Mouse (Mus musculus) right cerebral cortex, adult 18-20 months (tissue): ENCODE measurements around the gene Spire2.
"Not testable (repeated sequence)": the region's sequence is repeated elsewhere in the genome, so short reads cannot be mapped to it uniquely, and the experiment has no call there.

ENCODE experiments used
- DNase-seq: peaks from one replicate; pipeline ENCODE4 v3.0.0; 2022; ENCODE audit warnings: mixed read lengths

Spire2 gene

GRCm38 (mm10) chr8:123384883-123385540 lies 52.5 kb downstream of the Spire2 start:
- DNase-seq, result no peak

GRCm38 (mm10) chr8:123387041-123387440 lies 54.5 kb downstream of the Spire2 start:
- DNase-seq, result no peak

- DNase-seq, result no peak
Measured at GRCm38 (mm10) chr8:123387801-123388200, 55.3 kb downstream of the Spire2 start.

- no peak for DNase-seq
Measured at GRCm38 (mm10) chr8:123389026-123389425, 56.5 kb downstream of the Spire2 start.

GRCm38 (mm10) chr8:123398308-123398707 lies 65.8 kb downstream of the Spire2 start:
- DNase-seq, result no peak

- no peak for DNase-seq
Measured at GRCm38 (mm10) chr8:123401936-123402335, 69.4 kb downstream of the Spire2 start.

GRCm38 (mm10) chr8:123402730-123403326 lies 70.3 kb downstream of the Spire2 start:
- DNase-seq, result no peak

- DNase-seq, result no peak
Measured at GRCm38 (mm10) chr8:123404521-123404920, 72.0 kb downstream of the Spire2 start.

GRCm38 (mm10) chr8:123406786-123407185 lies 74.3 kb downstream of the Spire2 start, which contains the start of gene Mc1r:
Gene Mc1r, plus strand, starts transcription at chr8:123407107.
- peak; percentile 70 for DNase-seq

- DNase-seq, result no peak
Measured at GRCm38 (mm10) chr8:123407612-123408011, 75.1 kb downstream of the Spire2 start.

- DNase-seq, result no peak
Measured at GRCm38 (mm10) chr8:123408586-123409544, 76.4 kb downstream of the Spire2 start.

GRCm38 (mm10) chr8:123410049-123410587 lies 77.6 kb downstream of the Spire2 start:
- no peak for DNase-seq

- no peak for DNase-seq
Measured at GRCm38 (mm10) chr8:123410788-123411187, 78.3 kb downstream of the Spire2 start.

GRCm38 (mm10) chr8:123411246-123411645 lies 78.7 kb downstream of the Spire2 start, which contains the start of gene Tubb3:
Gene Tubb3, plus strand, starts transcription at chr8:123411424.
- peak; percentile 94 for DNase-seq

- peak; percentile 49 for DNase-seq
Measured at GRCm38 (mm10) chr8:123411781-123412327, 79.3 kb downstream of the Spire2 start.

- peak; percentile 91 for DNase-seq
Measured at GRCm38 (mm10) chr8:123412560-123413170, 80.2 kb downstream of the Spire2 start.

GRCm38 (mm10) chr8:123414255-123414654 lies 81.7 kb downstream of the Spire2 start:
- DNase-seq, result no peak

GRCm38 (mm10) chr8:123414997-123415696 lies 82.6 kb downstream of the Spire2 start:
- not testable (repeated sequence) for DNase-seq

GRCm38 (mm10) chr8:123415967-123416943 lies 83.7 kb downstream of the Spire2 start:
- DNase-seq, result no peak

GRCm38 (mm10) chr8:123416944-123417555 lies 84.5 kb downstream of the Spire2 start:
- no peak for DNase-seq
